Mouse (Mus musculus) lung, embryonic 14.5 days (tissue): ENCODE measurements around the gene Nrg4. TPM values are rescaled to one million over a fixed set of nuclear protein-coding genes. Genes with fewer than 3 reads are reported as not detected.
"Not testable (repeated sequence)": the region's sequence is repeated elsewhere in the genome, so short reads cannot be mapped to it uniquely, and the experiment has no call there.

Experiments used
- ATAC-seq: fragments of 200-750 bp; cut with Nextera tagmentation; 2 replicates; pipeline ENCODE4 v1.8.0; 2017; ENCODE audit warnings: mild to moderate bottlenecking, moderate TSS enrichment, moderate library complexity; ENCODE audit not compliant: insufficient read depth
- DNase-seq: peaks from one replicate; pipeline ENCODE4 v3.0.0-alpha.2; 2015
- H3K27ac ChIP-seq: fragments of 300-500 bp; sonication (generic); 2 replicates; pipeline ENCODE4 v1.5.1; 2014; ENCODE audit warnings: low read depth, mild to moderate bottlenecking, moderate library complexity
- H3K27me3 ChIP-seq: fragments of 300-500 bp; sonication (generic); 2 replicates; pipeline ENCODE4 v1.6.1; 2014; ENCODE audit warnings: low read length, control low read depth; ENCODE audit not compliant: insufficient read depth
- H3K36me3 ChIP-seq: fragments of 300-500 bp; sonication (generic); 2 replicates; pipeline ENCODE4 v1.6.1; 2014; ENCODE audit warnings: control low read depth; ENCODE audit not compliant: insufficient read depth
- H3K4me1 ChIP-seq: fragments of 300-500 bp; sonication (generic); 2 replicates; pipeline ENCODE4 v1.6.1; 2014; ENCODE audit warnings: antibody characterized with exemption, control low read depth; ENCODE audit not compliant: insufficient read depth
- H3K4me2 ChIP-seq: fragments of 300-500 bp; sonication (generic); 2 replicates; pipeline ENCODE4 v1.6.1; 2014; ENCODE audit warnings: mild to moderate bottlenecking
- H3K4me3 ChIP-seq: fragments of 300-500 bp; sonication (generic); 2 replicates; pipeline ENCODE4 v1.5.1; 2014; ENCODE audit warnings: low read depth, low read length
- H3K9ac ChIP-seq: fragments of 300-500 bp; sonication (generic); 2 replicates; pipeline ENCODE4 v1.6.1; 2014
- H3K9me3 ChIP-seq: fragments of 300-500 bp; sonication (generic); 2 replicates; pipeline ENCODE4 v1.6.1; 2016; ENCODE audit warnings: low read depth, low read length, control low read depth
- CTCF ChIP-seq: IDR thresholded peaks from 2 replicates; pipeline ENCODE4 v1.5.1; 2016; ENCODE audit warnings: antibody characterized with exemption, low read depth
- WGBS: fragments of 180-500 bp; shearing (Covaris S2); extraction: QIAGEN DNeasy Blood & Tissue Kit; methylation state at CpG from one replicate; pipeline ENCODE4 v1.1.7; 2014; 5-methylcytosine and 5-hydroxymethylcytosine counted together
- polyA plus RNA-seq: library from polyadenylated mRNA; unstranded; fragments of >200 nt; fragmentation: Nextera tagmentation; extraction: Ambion mirVana; gene quantifications from 2 replicates; pipeline ENCODE4 v1.2.1, GENCODE M21; 2014

Gene Nrg4
- polyA plus RNA-seq, 1 experiment from 2014 or later = 1.4 TPM

DNA sequence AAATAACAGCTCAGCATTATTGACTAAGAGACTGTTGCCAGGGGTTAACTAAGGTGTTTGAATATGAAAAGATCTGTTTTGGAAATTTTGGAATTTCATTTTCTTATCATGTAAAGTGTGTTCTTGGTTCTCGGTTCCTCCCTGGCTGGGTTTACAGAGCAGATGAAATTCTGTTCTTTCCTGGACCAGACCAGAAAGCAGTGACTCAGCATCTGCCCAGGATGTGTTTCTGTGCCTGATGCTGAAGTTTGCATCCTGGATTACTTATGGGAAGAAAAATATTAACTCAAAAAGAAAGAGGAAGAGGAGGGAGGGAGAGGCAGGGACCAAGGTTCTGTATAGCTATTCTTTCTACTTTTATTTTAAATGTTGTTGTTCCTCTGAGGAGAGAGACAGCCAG, 72.8 kb downstream of the Nrg4 start:
- 60% methylated on average over 1 of the region's 1 CpGs for WGBS
- Histone ChIP-seq H3K27me3 (no peaks in the 10 kb centered on the region), H3K9me3 (no peaks in the 10 kb centered on the region), H3K4me3 (no peak overlapping the region), H3K27ac (no peak overlapping the region), H3K4me1 (no peaks in the 10 kb centered on the region), H3K9ac (no peak overlapping the region), H3K4me2 (no peak overlapping the region), H3K36me3 (no peaks in the 10 kb centered on the region)
- DNase-seq = no peak
- no peak for ATAC-seq
- no peak for TF ChIP-seq CTCF

DNA sequence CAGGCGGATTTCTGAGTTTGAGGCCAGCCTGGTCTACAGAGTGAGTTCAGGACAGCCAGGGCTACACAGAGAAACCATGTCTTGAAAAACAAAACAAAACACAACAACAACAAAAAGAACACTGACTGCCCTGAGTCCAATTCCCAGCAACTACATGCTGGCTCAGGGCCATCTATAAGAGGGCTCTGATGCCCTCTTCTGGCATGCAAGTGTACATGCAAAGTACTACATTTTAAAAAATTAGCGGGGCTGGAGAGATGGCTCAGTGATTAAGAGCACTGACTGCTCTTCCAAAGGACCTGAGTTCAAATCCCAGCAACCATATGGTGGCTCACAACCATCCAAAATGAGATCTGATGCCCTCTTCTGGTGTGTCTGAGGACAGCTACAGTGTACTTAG, 74.5 kb downstream of the Nrg4 start:
- ATAC-seq, H3K4me1 ChIP-seq, H3K9ac ChIP-seq, H3K4me3 ChIP-seq, H3K4me2 ChIP-seq, H3K27ac ChIP-seq, H3K36me3 ChIP-seq, H3K27me3 ChIP-seq, H3K9me3 ChIP-seq: not testable (repeated sequence)
- WGBS = 48% methylated on average over 2 of the region's 2 CpGs
- DNase-seq = peak; percentile 41

DNA sequence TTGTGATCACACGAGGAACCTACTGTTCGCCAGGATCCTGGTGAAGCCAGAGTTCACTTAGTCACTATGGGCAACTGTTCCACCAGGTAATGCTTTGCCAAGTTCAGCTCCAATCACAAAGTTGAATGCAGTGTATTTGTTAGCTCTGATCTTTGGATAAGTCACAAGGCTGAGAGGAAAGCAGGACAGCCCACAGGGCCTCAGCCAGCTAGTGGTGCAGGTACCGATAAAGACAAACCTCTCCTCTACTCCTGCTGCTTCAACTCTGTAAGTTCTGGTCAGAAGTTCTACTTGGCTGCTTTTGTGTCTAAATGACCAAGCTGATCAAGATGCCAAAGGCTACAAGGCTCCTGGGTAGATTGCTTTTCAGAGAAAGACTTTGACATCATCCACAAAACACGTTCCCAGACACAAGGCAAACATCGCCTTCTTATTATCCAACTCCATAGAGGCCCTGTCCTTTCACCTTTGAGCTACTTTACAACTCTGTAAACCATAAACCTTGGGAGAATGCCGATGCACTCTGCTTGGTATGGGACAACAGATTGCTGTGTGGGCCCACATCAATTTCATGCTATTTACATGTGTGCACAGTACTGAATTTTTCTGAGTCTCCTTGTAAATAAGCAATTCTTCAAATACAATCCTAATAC, 75.9 kb downstream of the Nrg4 start:
- H3K4me1 ChIP-seq = no peaks in the 10 kb centered on the region
- no peak overlapping the region for H3K4me3 ChIP-seq
- 77% methylated on average over 6 of the region's 6 CpGs for WGBS
- no peak overlapping the region for H3K9ac ChIP-seq
- TF ChIP-seq CTCF = no peak
- H3K27me3 ChIP-seq = no peaks in the 10 kb centered on the region
- ATAC-seq (no peak), DNase-seq (no peak)
- H3K27ac ChIP-seq = no peak overlapping the region
- no peak overlapping the region for H3K4me2 ChIP-seq
- H3K36me3 ChIP-seq = no peaks in the 10 kb centered on the region
- H3K9me3 ChIP-seq = no peaks in the 10 kb centered on the region

DNA sequence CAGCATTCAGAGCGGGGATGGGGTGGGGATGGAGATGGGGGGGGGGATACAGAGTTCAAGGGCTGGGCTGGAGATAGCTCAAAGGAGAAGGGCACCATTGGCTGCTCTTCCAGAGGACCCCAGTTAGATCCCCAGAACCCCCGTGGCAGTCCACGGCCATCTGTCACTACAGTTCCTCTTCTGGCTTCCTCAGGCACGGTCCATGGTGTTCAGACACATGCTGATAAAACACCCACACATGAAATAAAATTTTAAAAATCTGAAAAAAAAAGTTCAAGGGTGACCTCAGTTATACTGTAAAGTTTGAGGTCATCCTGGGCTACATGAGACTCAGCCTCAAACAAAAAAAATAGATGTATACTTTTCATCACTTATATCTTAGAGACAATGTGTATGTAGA, 78.2 kb downstream of the Nrg4 start:
- H3K9ac ChIP-seq = no peak overlapping the region
- no peaks in the 10 kb centered on the region for H3K27me3 ChIP-seq
- no peak overlapping the region for H3K27ac ChIP-seq
- ATAC-seq (no peak), DNase-seq (no peak)
- no peaks in the 10 kb centered on the region for H3K4me1 ChIP-seq
- WGBS = 69% methylated on average over 4 of the region's 4 CpGs
- H3K36me3 ChIP-seq = no peaks in the 10 kb centered on the region
- no peak for TF ChIP-seq CTCF
- no peaks in the 10 kb centered on the region for H3K9me3 ChIP-seq
- no peak overlapping the region for H3K4me3 ChIP-seq
- no peak overlapping the region for H3K4me2 ChIP-seq

DNA sequence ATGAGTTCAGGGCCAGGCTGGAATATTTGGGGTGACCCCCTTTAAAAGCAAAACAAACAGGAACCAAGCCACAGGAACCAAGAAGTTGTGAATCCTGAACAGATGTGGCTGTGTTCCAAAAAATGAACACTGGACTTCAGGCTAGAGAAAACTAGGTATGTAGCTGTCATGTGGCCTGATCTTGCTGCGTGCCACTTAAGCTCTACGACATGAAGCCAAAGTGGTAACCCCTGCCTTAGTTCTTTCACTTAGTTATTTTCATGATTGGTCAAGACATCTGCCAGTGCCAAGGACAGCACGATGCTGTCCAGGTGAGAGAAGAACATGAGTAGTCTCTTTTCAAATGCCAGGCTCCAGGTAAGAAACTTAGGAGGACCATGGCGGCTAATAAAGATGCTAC, 79.7 kb downstream of the Nrg4 start:
- ATAC-seq (no peak), DNase-seq (no peak)
- Histone ChIP-seq H3K27me3 (no peaks in the 10 kb centered on the region), H3K27ac (no peak overlapping the region), H3K36me3 (no peaks in the 10 kb centered on the region), H3K4me2 (no peak overlapping the region), H3K9ac (no peak overlapping the region), H3K4me1 (no peaks in the 10 kb centered on the region), H3K9me3 (no peaks in the 10 kb centered on the region), H3K4me3 (no peak overlapping the region)
- TF ChIP-seq CTCF = no peak
- WGBS = 95% methylated on average over 4 of the region's 4 CpGs

DNA sequence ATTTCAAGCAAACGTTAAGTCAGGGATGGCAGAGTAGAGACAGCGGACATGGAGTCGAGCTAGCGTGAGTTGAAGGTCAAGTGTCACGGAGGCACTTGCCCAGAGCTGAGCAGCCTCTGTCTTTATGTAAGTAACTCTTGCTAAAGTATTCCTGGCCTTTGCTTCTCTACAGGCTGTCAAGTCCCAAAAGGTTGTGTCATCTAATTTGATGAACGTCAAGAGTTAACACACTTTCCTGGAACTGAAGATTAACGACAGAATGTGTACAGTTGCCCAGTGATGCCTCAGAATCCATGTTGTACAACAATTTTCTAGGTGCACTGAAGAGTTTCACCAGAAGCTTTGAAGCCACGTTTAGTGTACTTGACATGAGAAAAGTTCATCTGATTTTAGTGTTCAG, 80.2 kb downstream of the Nrg4 start:
- no peak overlapping the region for H3K9ac ChIP-seq
- H3K9me3 ChIP-seq = no peaks in the 10 kb centered on the region
- H3K27ac ChIP-seq = no peak overlapping the region
- no peaks in the 10 kb centered on the region for H3K36me3 ChIP-seq
- no peak overlapping the region for H3K4me3 ChIP-seq
- no peaks in the 10 kb centered on the region for H3K27me3 ChIP-seq
- no peak for TF ChIP-seq CTCF
- 41% methylated on average over 8 of the region's 8 CpGs for WGBS
- DNase-seq = no peak
- no peaks in the 10 kb centered on the region for H3K4me1 ChIP-seq
- no peak overlapping the region for H3K4me2 ChIP-seq
- ATAC-seq = no peak

DNA sequence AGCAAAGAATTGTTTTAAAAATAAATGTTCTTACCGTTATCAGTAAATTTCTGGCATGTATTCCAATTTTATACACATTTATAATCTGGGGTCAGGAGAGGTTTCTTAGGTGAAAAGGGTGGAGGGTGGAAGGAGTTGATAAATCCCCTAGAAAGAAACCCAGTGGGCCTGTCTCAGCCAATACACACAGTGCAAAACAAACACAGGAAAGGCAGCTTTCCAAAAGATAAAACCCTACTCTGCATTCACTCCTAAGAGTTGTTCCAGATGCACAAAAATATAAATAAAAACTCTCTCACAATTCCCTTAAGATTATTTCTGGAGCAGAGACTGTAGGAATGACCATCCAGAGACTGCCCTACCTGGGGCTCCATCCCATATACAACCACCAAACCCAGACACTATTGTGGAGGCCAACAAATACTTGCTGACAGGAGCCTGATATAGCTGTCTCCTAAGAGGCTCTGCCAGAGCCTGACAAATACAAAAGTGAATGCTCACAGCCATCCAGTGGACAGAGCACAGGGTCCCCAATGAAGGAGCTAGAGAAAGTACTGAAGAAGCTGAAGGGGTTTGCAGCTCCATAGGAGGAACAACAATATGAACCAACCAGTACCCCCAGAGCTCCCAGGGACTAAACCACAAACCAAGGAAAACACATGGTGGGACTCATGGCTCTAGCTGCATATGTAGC, 81.4 kb downstream of the Nrg4 start:
- H3K9me3 ChIP-seq, H3K27me3 ChIP-seq, H3K27ac ChIP-seq, ATAC-seq, H3K4me3 ChIP-seq, H3K36me3 ChIP-seq, H3K9ac ChIP-seq, H3K4me1 ChIP-seq, H3K4me2 ChIP-seq, DNase-seq: not testable (repeated sequence)
- WGBS = 73% methylated on average over 1 of the region's 1 CpGs

DNA sequence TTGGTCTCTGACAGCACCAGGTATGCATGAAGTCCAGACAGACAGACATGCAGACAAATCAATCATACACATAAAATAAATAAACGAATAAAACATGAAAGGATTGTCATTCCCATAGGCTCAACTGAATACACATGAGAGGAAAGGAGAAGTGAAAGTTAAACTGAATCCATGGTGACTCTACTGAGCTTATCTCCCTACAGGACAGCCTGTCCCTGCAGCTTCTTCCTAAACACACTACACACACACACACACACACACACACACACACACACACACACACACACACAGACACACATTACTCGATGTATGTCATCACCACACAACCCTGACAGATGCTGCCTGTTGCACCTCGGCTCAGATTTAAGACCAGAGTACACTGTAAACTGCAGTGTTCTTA, 82.6 kb downstream of the Nrg4 start:
- Histone ChIP-seq H3K9ac (no peak overlapping the region), H3K27me3 (no peaks in the 10 kb centered on the region), H3K4me2 (no peak overlapping the region), H3K4me1 (no peaks in the 10 kb centered on the region), H3K36me3 (no peaks in the 10 kb centered on the region), H3K4me3 (no peak overlapping the region), H3K9me3 (no peaks in the 10 kb centered on the region), H3K27ac (no peak overlapping the region)
- no peak for TF ChIP-seq CTCF
- ATAC-seq = no peak
- WGBS = 56% methylated on average over 3 of the region's 3 CpGs
- DNase-seq = no peak
